Mouse (Mus musculus) liver, embryonic 13.5 days (tissue): Measurements from ENCODE around the gene Gm136. TPM values are rescaled to one million over a fixed set of nuclear protein-coding genes. Genes with fewer than 3 reads are reported as not detected.
A peak's percentile ranks its signal among the peaks of the same experiment; 100 is the strongest.

Experiments used
- ATAC-seq: fragments of 200-750 bp; cut with Nextera tagmentation; 2 replicates; pipeline ENCODE4 v1.8.0; 2017; ENCODE audit warnings: low read depth, mild to moderate bottlenecking, moderate number of reproducible peaks, moderate library complexity
- DNase-seq: peaks from one replicate; pipeline ENCODE4 v3.0.0; 2022
- H3K27ac ChIP-seq: fragments of 300-500 bp; sonication (generic); 2 replicates; pipeline ENCODE4 v1.5.1; 2015; ENCODE audit warnings: moderate library complexity, mild to moderate bottlenecking, inconsistent platforms
- H3K27me3 ChIP-seq: fragments of 300-500 bp; sonication (generic); 2 replicates; pipeline ENCODE4 v1.6.1; 2015; ENCODE audit warnings: mild to moderate bottlenecking, inconsistent platforms
- H3K36me3 ChIP-seq: fragments of 300-500 bp; sonication (generic); 2 replicates; pipeline ENCODE4 v1.6.1; 2015; ENCODE audit warnings: mild to moderate bottlenecking, inconsistent platforms
- H3K4me1 ChIP-seq: fragments of 300-500 bp; sonication (generic); replicated peaks from 2 replicates; pipeline ENCODE4 v1.6.1; 2015; ENCODE audit warnings: inconsistent platforms
- H3K4me2 ChIP-seq: fragments of 300-500 bp; sonication (generic); 2 replicates; pipeline ENCODE4 v1.6.1; 2015; ENCODE audit warnings: inconsistent platforms, mild to moderate bottlenecking, moderate library complexity
- H3K4me3 ChIP-seq: fragments of 300-500 bp; sonication (generic); replicated peaks from 2 replicates; pipeline ENCODE4 v1.5.1; 2015; ENCODE audit warnings: mild to moderate bottlenecking, inconsistent platforms
- H3K9ac ChIP-seq: fragments of 300-500 bp; sonication (generic); 2 replicates; pipeline ENCODE4 v1.6.1; 2015; ENCODE audit warnings: mild to moderate bottlenecking, inconsistent platforms
- H3K9me3 ChIP-seq: fragments of 300-500 bp; sonication (generic); replicated peaks from 2 replicates; pipeline ENCODE4 v1.6.1; 2016; ENCODE audit warnings: inconsistent platforms
- whole genome bisulfite sequencing: fragments of 180-500 bp; shearing (Covaris S2); methylation state at CpG from one replicate; pipeline ENCODE4 v1.1.7; 2015; ENCODE audit not compliant: insufficient replicate concordance; 5-methylcytosine and 5-hydroxymethylcytosine counted together
- polyA plus RNA-seq: library from polyadenylated mRNA; unstranded; fragments of >200 nt; fragmentation: Nextera tagmentation; extraction: Ambion mirVana; gene quantifications from 2 replicates; pipeline ENCODE4 v1.2.1, GENCODE M21; 2015

The Gm136 gene
- polyA plus RNA-seq: not detected in 2 replicates

GRCm38 (mm10) chr4:34756163-34756562 is at the start of gene Gm136:
Gm136 (minus strand) TSS chr4:34756263.
- no peak within 1 kb of the TSS for H3K4me2 ChIP-seq
- H3K9me3 ChIP-seq: no peaks in the 10 kb centered on the region
- DNase-seq (no peak), ATAC-seq (no peak)
- WGBS: 46% methylated on average over 1 of the region's 1 CpGs
- H3K4me3 ChIP-seq: no peak within 1 kb of the TSS
- H3K9ac ChIP-seq: no peak within 1 kb of the TSS
- 0 out of 2 replicates have a peak, but pooled peaks cover 2% of the 10 kb centered on the region for H3K27me3 ChIP-seq
- no peak within 1 kb of the TSS for H3K27ac ChIP-seq
- no peaks in the 10 kb centered on the region for H3K4me1 ChIP-seq
- H3K36me3 ChIP-seq: no peaks in the 10 kb centered on the region

GRCm38 (mm10) chr4:34801166-34802034 is 45.3 kb upstream of the Gm136 start:
- Histone ChIP-seq H3K4me3 (no peak overlapping the region), H3K9me3 (no peaks in the 10 kb centered on the region), H3K9ac (no peak overlapping the region), H3K4me2 (no peak overlapping the region), H3K27me3 (no peaks in the 10 kb centered on the region), H3K36me3 (peaks cover 17% of the 10 kb centered on the region), H3K27ac (no peak overlapping the region; the same call in 1 of the 2 replicates), H3K4me1 (no peaks in the 10 kb centered on the region)
- no peak for ATAC-seq
- 76% methylated on average over 14 of the region's 14 CpGs for WGBS
- DNase-seq: no peak

GRCm38 (mm10) chr4:34798005-34798404 is 41.9 kb upstream of the Gm136 start:
- H3K27me3 ChIP-seq: no peaks in the 10 kb centered on the region
- no peaks in the 10 kb centered on the region for H3K4me1 ChIP-seq
- DNase-seq: no peak
- no peak for ATAC-seq
- no peaks in the 10 kb centered on the region for H3K9me3 ChIP-seq
- no peak overlapping the region for H3K4me2 ChIP-seq
- H3K4me3 ChIP-seq: no peak overlapping the region
- no peaks in the 10 kb centered on the region for H3K36me3 ChIP-seq
- WGBS: 71% methylated on average over 2 of the region's 2 CpGs
- H3K27ac ChIP-seq: no peak overlapping the region
- H3K9ac ChIP-seq: no peak overlapping the region

- H3K9ac ChIP-seq: no peak overlapping the region
- H3K4me2 ChIP-seq: no peak overlapping the region
- H3K4me3 ChIP-seq: no peak overlapping the region
- H3K4me1 ChIP-seq: no peaks in the 10 kb centered on the region
- H3K36me3 ChIP-seq: no peaks in the 10 kb centered on the region
- no peaks in the 10 kb centered on the region for H3K9me3 ChIP-seq
- H3K27ac ChIP-seq: no peak overlapping the region
- H3K27me3 ChIP-seq: no peaks in the 10 kb centered on the region
- DNase-seq (no peak), ATAC-seq (no peak)
- WGBS: 64% methylated on average over 8 of the region's 8 CpGs
These were observed 41.4 kb upstream of the Gm136 start for GRCm38 (mm10) chr4:34797294-34797983.

- WGBS: 81% methylated on average over 5 of the region's 5 CpGs
- no peaks in the 10 kb centered on the region for H3K9me3 ChIP-seq
- no peak overlapping the region for H3K4me3 ChIP-seq
These were observed 40.2 kb upstream of the Gm136 start for GRCm38 (mm10) chr4:34796294-34796693.

GRCm38 (mm10) chr4:34786476-34786875 is 30.4 kb upstream of the Gm136 start:
- Histone ChIP-seq H3K4me1 (no peaks in the 10 kb centered on the region), H3K4me2 (no peak overlapping the region), H3K9ac (no peak overlapping the region), H3K27ac (no peak overlapping the region), H3K4me3 (no peak overlapping the region), H3K27me3 (no peaks in the 10 kb centered on the region), H3K36me3 (no peaks in the 10 kb centered on the region), H3K9me3 (no peaks in the 10 kb centered on the region)
- WGBS: 61% methylated on average over 3 of the region's 3 CpGs
- ATAC-seq (no peak), DNase-seq (no peak)

More at GRCm38 (mm10) chr4:34796294-34796693, 40.2 kb upstream of the Gm136 start:
- Histone ChIP-seq H3K4me2 (no peak overlapping the region), H3K36me3 (no peaks in the 10 kb centered on the region), H3K4me1 (no peaks in the 10 kb centered on the region), H3K27ac (no peak overlapping the region), H3K27me3 (no peaks in the 10 kb centered on the region), H3K9ac (no peak overlapping the region)
- DNase-seq (no peak), ATAC-seq (no peak)

- Histone ChIP-seq H3K4me2 (no peak overlapping the region), H3K27ac (no peak overlapping the region), H3K9me3 (no peaks in the 10 kb centered on the region), H3K27me3 (no peaks in the 10 kb centered on the region), H3K9ac (no peak overlapping the region), H3K36me3 (no peaks in the 10 kb centered on the region), H3K4me3 (no peak overlapping the region), H3K4me1 (no peaks in the 10 kb centered on the region)
- no peak for DNase-seq
- WGBS: 65% methylated on average over 2 of the region's 2 CpGs
- ATAC-seq: no peak
These were observed 29.6 kb upstream of the Gm136 start for GRCm38 (mm10) chr4:34785646-34786045.

- H3K36me3 ChIP-seq: no peaks in the 10 kb centered on the region
- no peak overlapping the region for H3K4me2 ChIP-seq
- no peaks in the 10 kb centered on the region for H3K9me3 ChIP-seq
- DNase-seq (no peak), ATAC-seq (no peak)
- no peaks in the 10 kb centered on the region for H3K27me3 ChIP-seq
- H3K4me3 ChIP-seq: no peak overlapping the region
- whole genome bisulfite sequencing: 49% methylated on average over 5 of the region's 5 CpGs
- H3K27ac ChIP-seq: no peak overlapping the region
- H3K4me1 ChIP-seq: no peaks in the 10 kb centered on the region
- H3K9ac ChIP-seq: no peak overlapping the region
These were observed 28.8 kb upstream of the Gm136 start for GRCm38 (mm10) chr4:34784865-34785264.

GRCm38 (mm10) chr4:34782730-34783129 is 26.7 kb upstream of the Gm136 start:
- H3K4me1 ChIP-seq: 0 out of 2 replicates have a peak, but pooled peaks cover 2% of the 10 kb centered on the region
- WGBS: 29% methylated on average over 4 of the region's 4 CpGs
- ATAC-seq: no peak
- no peak overlapping the region for H3K4me2 ChIP-seq
- no peak overlapping the region for H3K9ac ChIP-seq
- no peak overlapping the region for H3K4me3 ChIP-seq
- no peak for DNase-seq
- H3K9me3 ChIP-seq: no peaks in the 10 kb centered on the region
- no peaks in the 10 kb centered on the region for H3K27me3 ChIP-seq
- H3K27ac ChIP-seq: no peak overlapping the region
- no peaks in the 10 kb centered on the region for H3K36me3 ChIP-seq

- no peaks in the 10 kb centered on the region for H3K9me3 ChIP-seq
- ATAC-seq (peak; percentile 91), DNase-seq (peak; percentile 88)
- H3K27ac ChIP-seq: peak within 1 kb of the TSS; percentile 75
- H3K4me2 ChIP-seq: peak within 1 kb of the TSS; percentile 67
- peaks cover 21% of the 10 kb centered on the region for H3K4me1 ChIP-seq
- H3K36me3 ChIP-seq: no peaks in the 10 kb centered on the region
- 3% methylated on average over 40 of the region's 40 CpGs for WGBS
- H3K4me3 ChIP-seq: peak within 1 kb of the TSS; percentile 71
- no peaks in the 10 kb centered on the region for H3K27me3 ChIP-seq
- peak within 1 kb of the TSS; percentile 77 for H3K9ac ChIP-seq
These were observed 21.8 kb upstream of the Gm136 start, which contains the start of gene Smim8 for GRCm38 (mm10) chr4:34777677-34778527. Smim8 (minus strand) TSS chr4:34778423.
